Mouse (Mus musculus) skeletal muscle tissue, postnatal 0 days (tissue): ENCODE measurements around the gene Olfr1255. TPM values are rescaled to one million over a fixed set of nuclear protein-coding genes. Genes with fewer than 3 reads are reported as not detected.

Source experiments
- polyA plus RNA-seq: library from polyadenylated mRNA; unstranded; fragments of >200 nt; fragmentation: Nextera tagmentation; extraction: Ambion mirVana; gene quantifications from 2 replicates; pipeline ENCODE4 v1.2.1, GENCODE M21; 2015

Gene Olfr1255
- not detected in 2 replicates for polyA plus RNA-seq

GRCm38 (mm10) chr2:89811751-89812150, at the start of gene Olfr1255:
Gene Olfr1255 (plus strand): TSS chr2:89812051.

DNA sequence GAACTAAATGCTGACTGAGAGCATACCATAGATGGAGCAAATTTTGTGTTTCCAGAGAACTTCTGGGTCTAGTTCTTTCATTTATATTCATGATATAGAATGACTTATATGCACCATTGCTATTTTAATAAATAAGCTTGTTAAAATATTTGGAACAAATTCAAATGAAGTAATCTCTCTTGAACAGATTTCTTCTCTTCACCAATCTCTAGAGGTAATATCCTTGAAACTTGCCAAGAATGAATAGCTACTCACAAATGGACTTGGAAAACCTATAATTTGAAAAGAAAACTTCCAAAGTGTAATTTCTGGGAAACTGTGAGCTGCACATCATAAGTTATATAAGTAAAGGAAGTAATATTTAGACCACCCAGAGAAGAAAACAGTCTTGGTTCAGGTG, 18.3 kb upstream of the Olfr1255 start, which contains the start of gene Olfr1254:
Olfr1254 (minus strand) TSS at position 101 of the 400 bp plus-strand sequence.

GRCm38 (mm10) chr2:89841455-89841854, 29.6 kb downstream of the Olfr1255 start, which contains the start of gene Olfr1256:
Gene Olfr1256 (minus strand): TSS chr2:89841555.

GRCm38 (mm10) chr2:89848105-89848504, 36.3 kb downstream of the Olfr1255 start, which contains the start of gene Olfr48:
Gene Olfr48 (minus strand): TSS chr2:89848205.

Other genes starting within 250 kb of the Olfr1255 start
- not detected in 2 replicates for gene Olfr1245, start 233.6 kb upstream of the Olfr1255 start, polyA plus RNA-seq
- gene Olfr1246, start 218.9 kb upstream of the Olfr1255 start, polyA plus RNA-seq = not detected in 2 replicates
- gene Olfr1247, start 197.9 kb upstream of the Olfr1255 start, polyA plus RNA-seq = not detected in 2 replicates
- gene Olfr1248, start 193.8 kb upstream of the Olfr1255 start, polyA plus RNA-seq = not detected in 2 replicates
- not detected in 2 replicates for gene Olfr1249, start 177.1 kb upstream of the Olfr1255 start, polyA plus RNA-seq
- gene Olfr1250, start 150.6 kb upstream of the Olfr1255 start, polyA plus RNA-seq = not detected in 2 replicates
- gene Olfr1251, start 140.1 kb upstream of the Olfr1255 start, polyA plus RNA-seq = not detected in 2 replicates
- gene Olfr1252, start 87.0 kb upstream of the Olfr1255 start, polyA plus RNA-seq = not detected in 2 replicates
- gene Olfr1253, start 55.0 kb upstream of the Olfr1255 start, polyA plus RNA-seq = not detected in 2 replicates
- not detected in 2 replicates for gene Olfr1254, start 18.4 kb upstream of the Olfr1255 start, polyA plus RNA-seq
- gene Olfr1256, start 29.5 kb downstream of the Olfr1255 start, polyA plus RNA-seq = not detected in 2 replicates
- gene Olfr48, start 36.2 kb downstream of the Olfr1255 start, polyA plus RNA-seq = not detected in 2 replicates
- gene Olfr1257, start 66.4 kb downstream of the Olfr1255 start, polyA plus RNA-seq = not detected in 2 replicates
- gene Olfr1258, start 115.3 kb downstream of the Olfr1255 start, polyA plus RNA-seq = not detected in 2 replicates
- not detected in 2 replicates for gene Olfr1259, start 136.6 kb downstream of the Olfr1255 start, polyA plus RNA-seq
- not detected in 2 replicates for gene Olfr1260, start 162.3 kb downstream of the Olfr1255 start, polyA plus RNA-seq
- not detected in 2 replicates for gene Olfr1261, start 179.2 kb downstream of the Olfr1255 start, polyA plus RNA-seq
- not detected in 2 replicates for gene Olfr1262, start 188.1 kb downstream of the Olfr1255 start, polyA plus RNA-seq
- not detected in 2 replicates for gene Olfr1263, start 200.1 kb downstream of the Olfr1255 start, polyA plus RNA-seq
- not detected in 2 replicates for gene Olfr1264, start 213.5 kb downstream of the Olfr1255 start, polyA plus RNA-seq
- not detected in 2 replicates for gene Olfr1265, start 223.3 kb downstream of the Olfr1255 start, polyA plus RNA-seq